Mouse (Mus musculus): ENCODE measurements around the gene 2310022B05Rik.
A peak's percentile ranks its signal among the peaks of the same experiment; 100 is the strongest.

Gene 2310022B05Rik

GRCm38 (mm10) chr8:124589393-124589792, 73.8 kb downstream of the 2310022B05Rik start:
- peak; percentile 78 for DNase-seq

GRCm38 (mm10) chr8:124586556-124586955, 76.6 kb downstream of the 2310022B05Rik start:
- no peak for DNase-seq

Data from heart, adult 11 months (tissue).